Mouse (Mus musculus): ENCODE measurements around the gene Cmip. TPM values are rescaled to one million over a fixed set of nuclear protein-coding genes. Genes with fewer than 3 reads are reported as not detected.

The Cmip gene
- total and polyA plus RNA-seq, 3 experiments = 17.0 to 71.8 TPM; not detected in 1

DNA sequence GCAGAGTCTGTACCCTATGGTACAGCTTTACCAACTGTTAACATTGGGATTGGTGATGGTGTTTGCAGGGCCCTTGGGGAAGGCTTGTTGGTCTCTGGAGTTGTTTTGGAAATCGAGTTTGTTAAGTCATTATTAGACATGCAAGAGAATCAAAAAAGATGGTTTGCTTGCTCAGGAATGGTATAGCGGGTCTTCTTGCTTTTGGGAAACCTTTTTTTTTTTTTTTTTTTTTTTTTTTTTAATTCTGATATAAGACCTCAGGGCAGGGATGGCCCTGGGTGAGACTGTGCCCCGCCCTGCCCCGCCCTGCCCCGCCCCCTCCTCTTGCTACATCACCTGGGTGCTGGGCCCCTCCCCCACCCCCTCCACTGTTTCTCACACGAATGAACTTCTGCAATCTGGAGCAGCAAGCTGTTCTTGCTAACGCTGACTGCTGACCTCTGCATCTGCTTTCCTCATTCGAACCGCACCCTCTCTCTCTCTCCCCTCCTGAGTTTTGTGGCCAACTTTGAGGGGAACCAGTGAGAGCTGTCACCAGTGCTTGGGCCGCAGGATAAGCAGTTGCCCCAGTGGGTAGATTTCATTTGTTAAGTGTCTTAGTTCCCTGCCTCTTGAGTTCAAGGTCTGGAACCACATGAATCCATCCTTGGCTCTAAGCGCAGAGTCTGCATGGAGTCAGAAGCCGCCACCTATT, 83.2 kb downstream of the Cmip start (continued):
- peak in 1 of 2 experiments; percentile 58; a peak in 2 of 4 replicates for TF ChIP-seq EP300 (IDR thresholded peaks at IDR 0.05; ENCODE audit: low read depth in 1 of 2, low read length in 2 of 2)
- no peak for TF ChIP-seq CHD1 (IDR thresholded peaks at IDR 0.05; ENCODE audit: low read depth, low read length)
- peak; percentile 26; the same call in 1 of the 2 replicates for TF ChIP-seq SIN3A (IDR thresholded peaks at IDR 0.05; ENCODE audit: low read length)
- TF ChIP-seq NELFE (IDR thresholded peaks at IDR 0.05; ENCODE audit: low read depth, low read length) = no peak
- no peak for TF ChIP-seq GABPA (IDR thresholded peaks at IDR 0.05; ENCODE audit: low read depth, low read length)
- TF ChIP-seq KAT2A (conservative IDR thresholded peaks at IDR 0.05; ENCODE audit: low read depth, low read length) = no peak
- TF ChIP-seq UBTF (IDR thresholded peaks at IDR 0.05; ENCODE audit: borderline replicate concordance, insufficient read depth, low read depth, low read length) = peak; percentile 99
- TF ChIP-seq CHD2 (IDR thresholded peaks at IDR 0.05; ENCODE audit: low read length) = no peak
- TF ChIP-seq ETS1 (IDR thresholded peaks at IDR 0.05; ENCODE audit: low read depth, low read length) = peak; percentile 65; the same call in 1 of the 2 replicates
- TF ChIP-seq BHLHE40 (IDR thresholded peaks at IDR 0.05; ENCODE audit: borderline replicate concordance, low read depth, low read length) = no peak
- no peak for TF ChIP-seq E2F4 (IDR thresholded peaks at IDR 0.05; ENCODE audit: borderline replicate concordance, low read depth, low read length)

GRCm38 (mm10) chr8:117340800-117341199, 83.9 kb downstream of the Cmip start:
- Histone ChIP-seq H3K79me2 (ENCODE audit: control insufficient read depth, insufficient read depth, low read length, poor library complexity) (peaks cover 28% of the 10 kb centered on the region), H3K36me3 (ENCODE audit: control insufficient read depth in 1 of 2, insufficient read depth in 2 of 2, low read length in 2 of 2) (peaks cover 0 to 17% of the 10 kb centered on the region in 2 experiments; a peak in 3 of 4 replicates), H3K4me3 (ENCODE audit: control insufficient read depth in 1 of 2, insufficient read depth in 1 of 2, low read depth in 2 of 2, low read length in 2 of 2) (no peak overlapping the region), H3K27ac (ENCODE audit: control insufficient read depth, low read depth, low read length) (no peak overlapping the region), H3K27me3 (ENCODE audit: control insufficient read depth in 1 of 2, insufficient read depth in 2 of 2, low read length in 2 of 2) (no peaks in the 10 kb centered on the region), H3K4me1 (ENCODE audit: control insufficient read depth in 1 of 2, insufficient read depth in 2 of 2, low read length in 2 of 2) (peaks cover 0 to 19% of the 10 kb centered on the region in 2 experiments; a peak in 3 of 4 replicates), H3K9ac (ENCODE audit: control insufficient read depth, low read depth, low read length, poor library complexity, severe bottlenecking) (no peak overlapping the region), H3K9me3 (replicated peaks; ENCODE audit: insufficient read depth, low read length) (no peaks in the 10 kb centered on the region)
- DNase-seq (ENCODE audit: low read depth, low spot score) = no peak
- no peak for TF ChIP-seq POLR2AphosphoS2 (IDR thresholded peaks at IDR 0.05; ENCODE audit: low read length)
- no peak for TF ChIP-seq RCOR1 (IDR thresholded peaks at IDR 0.05; ENCODE audit: low read depth, low read length)
- no peak for TF ChIP-seq POLR2A (IDR thresholded peaks at IDR 0.05; ENCODE audit: control insufficient read depth in 1 of 2, insufficient read depth in 1 of 2, low read depth in 1 of 2, low read length in 2 of 2, poor library complexity in 1 of 2)
- TF ChIP-seq ETS1 (IDR thresholded peaks at IDR 0.05; ENCODE audit: low read depth, low read length) = no peak
- TF ChIP-seq ELF1 (IDR thresholded peaks at IDR 0.05; ENCODE audit: low read depth, low read length) = no peak
- TF ChIP-seq SMC3 (IDR thresholded peaks at IDR 0.05; ENCODE audit: low read depth, low read length) = no peak
- no peak for TF ChIP-seq KAT2A (conservative IDR thresholded peaks at IDR 0.05; ENCODE audit: low read depth, low read length)
- TF ChIP-seq MYC (IDR thresholded peaks at IDR 0.05; ENCODE audit: low read depth, low read length) = no peak

Measured in MEL (cell line).